Mouse (Mus musculus) retina, embryonic 14.5 days (tissue): Measurements from ENCODE around the gene Lsamp.

ENCODE experiments used
- DNase-seq: peaks from one replicate; pipeline ENCODE4 v3.0.0-alpha.2; 2015; ENCODE audit warnings: low spot score

Gene Lsamp

DNA sequence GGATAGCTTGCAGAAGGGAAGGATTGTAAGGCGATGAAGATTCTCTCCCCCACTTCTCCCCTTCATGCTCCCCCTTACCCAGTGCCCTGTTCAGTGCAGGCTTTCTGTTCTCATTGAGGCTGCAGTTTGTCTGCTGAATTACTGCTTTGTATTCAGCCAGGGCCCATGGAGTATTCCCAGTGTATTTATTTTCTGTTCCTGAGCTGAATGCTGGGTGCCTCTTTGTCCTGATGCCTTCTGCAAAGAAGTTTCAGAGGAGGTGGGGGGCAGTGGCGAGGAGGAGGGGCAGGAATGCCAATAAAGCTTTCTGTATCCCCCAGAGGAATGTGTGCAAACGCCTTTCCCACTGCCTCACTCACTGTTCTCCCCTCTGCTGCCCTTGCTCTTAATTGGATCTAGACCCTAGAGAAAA is 1567.7 kb downstream of the Lsamp start:
- DNase-seq, result peak; percentile 61

DNA sequence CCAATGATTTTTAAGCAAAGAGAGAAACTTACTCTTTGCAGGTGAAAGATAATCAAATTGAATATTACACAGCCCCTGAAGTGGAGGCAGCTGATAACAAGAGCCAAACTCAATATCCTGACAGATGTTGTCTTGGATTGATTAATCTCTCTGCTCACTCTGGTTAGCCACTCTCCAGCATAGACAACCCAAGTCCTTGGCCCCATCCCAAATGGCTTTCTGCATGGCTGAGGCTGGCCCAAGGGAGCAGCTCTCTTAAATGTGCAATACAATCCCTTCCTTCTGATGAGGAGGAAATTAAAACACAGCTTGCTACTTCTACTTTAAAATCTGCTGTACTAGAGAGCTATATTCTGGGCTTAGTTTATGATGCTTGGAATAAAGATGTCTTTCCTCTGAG is 1572.9 kb downstream of the Lsamp start:
- DNase-seq, result no peak

GRCm38 (mm10) chr16:41565233-41565632 is 1581.1 kb downstream of the Lsamp start:
- DNase-seq, result no peak

DNA sequence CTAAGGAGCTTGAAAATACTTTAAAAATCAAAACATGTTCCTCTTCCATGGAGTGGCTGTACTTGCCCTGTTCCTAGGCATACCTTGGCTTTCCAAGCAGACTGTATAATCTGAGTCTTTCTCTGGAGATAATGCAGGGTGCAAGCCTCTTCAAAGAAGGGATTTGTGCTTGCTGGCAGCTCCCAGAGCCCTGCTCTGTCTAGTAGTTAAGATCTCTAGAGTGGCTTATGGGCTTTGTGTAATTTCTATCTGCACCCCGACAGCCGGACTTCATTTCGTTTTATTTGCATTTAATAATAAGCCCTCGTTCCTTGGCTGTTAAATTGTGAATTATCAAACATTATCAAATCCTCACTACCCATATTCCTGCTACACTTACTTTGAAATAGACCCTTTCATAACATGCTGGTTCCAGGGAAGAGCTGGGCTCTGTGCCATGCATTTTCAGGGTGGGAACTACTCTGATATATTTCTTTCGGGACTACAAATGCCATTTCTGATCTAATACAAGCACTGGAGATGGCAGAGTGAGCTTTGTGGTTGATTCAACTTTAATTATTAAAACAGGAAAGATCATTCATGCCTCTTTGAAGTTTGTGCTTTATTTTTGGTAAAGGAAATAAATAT is 1604.6 kb downstream of the Lsamp start:
- DNase-seq, result no peak

GRCm38 (mm10) chr16:41612229-41612628 is 1628.1 kb downstream of the Lsamp start:
- DNase-seq, result no peak

GRCm38 (mm10) chr16:41623871-41624270 is 1639.7 kb downstream of the Lsamp start:
- DNase-seq, result no peak

- DNase-seq, result no peak
Measured at GRCm38 (mm10) chr16:41633898-41634297, 1649.7 kb downstream of the Lsamp start.

- DNase-seq, result peak; percentile 36
Measured at GRCm38 (mm10) chr16:41640876-41641275, 1656.7 kb downstream of the Lsamp start.

DNA sequence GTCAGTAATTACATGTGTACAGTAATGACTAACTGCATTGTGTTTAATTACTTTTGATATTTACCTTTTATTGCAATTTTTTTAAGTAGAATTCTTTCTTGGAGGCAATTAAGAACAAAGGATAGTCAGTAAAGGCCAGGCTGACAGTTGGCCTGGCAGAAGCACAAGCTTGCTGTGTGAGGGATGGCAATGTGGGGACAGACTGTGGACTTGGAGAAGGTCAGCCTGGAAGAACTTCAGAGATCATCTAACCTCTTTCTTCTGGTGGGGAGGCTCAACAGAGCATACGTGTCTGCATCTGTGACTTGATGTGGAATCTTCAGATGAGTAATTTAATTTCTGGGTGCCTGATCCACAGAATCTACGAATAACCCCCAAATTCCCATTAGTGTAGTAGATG is 1669.1 kb downstream of the Lsamp start:
- no peak for DNase-seq

- DNase-seq, result no peak
Measured at GRCm38 (mm10) chr16:41674316-41675038, 1690.3 kb downstream of the Lsamp start.

- no peak for DNase-seq
Measured at GRCm38 (mm10) chr16:41675774-41676173, 1691.6 kb downstream of the Lsamp start.

GRCm38 (mm10) chr16:41692435-41692834 is 1708.3 kb downstream of the Lsamp start:
- DNase-seq, result peak; percentile 33

- DNase-seq, result no peak
Measured at GRCm38 (mm10) chr16:41701790-41702428, 1717.7 kb downstream of the Lsamp start.

DNA sequence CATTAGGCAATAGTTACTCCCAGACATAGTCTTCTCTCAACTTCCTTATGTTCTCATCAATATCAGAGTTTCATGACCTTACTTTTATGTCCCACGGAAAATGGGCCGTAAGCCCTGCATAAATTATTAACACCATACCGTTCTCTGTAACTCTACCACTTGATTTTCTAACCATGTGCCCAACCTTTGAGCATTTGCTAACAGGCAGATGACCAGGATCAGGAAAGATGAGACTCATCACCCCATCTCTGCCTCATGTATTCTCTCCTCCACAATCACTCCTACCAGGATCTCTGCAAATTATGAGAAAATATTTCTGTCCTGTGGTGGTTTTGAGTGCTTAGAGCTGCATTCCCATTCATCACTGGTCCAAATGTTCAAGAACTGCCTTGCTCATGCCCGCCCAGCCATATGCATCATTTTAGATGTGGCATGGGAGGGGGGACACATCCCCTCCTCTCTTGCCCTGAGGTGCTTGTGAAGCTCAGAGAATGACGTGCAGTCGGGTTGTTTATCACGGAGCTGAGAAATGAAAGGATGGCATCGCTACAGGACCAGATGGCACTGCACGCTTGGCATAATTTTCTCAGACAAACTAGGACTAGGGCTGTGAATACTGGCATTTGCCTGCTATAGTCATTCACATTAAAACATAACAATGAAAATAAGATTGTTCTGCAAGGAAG is 1744.9 kb downstream of the Lsamp start:
- no peak for DNase-seq

- DNase-seq, result no peak
Measured at GRCm38 (mm10) chr16:41729911-41730310, 1745.8 kb downstream of the Lsamp start.

GRCm38 (mm10) chr16:41745037-41745436 is 1760.9 kb downstream of the Lsamp start:
- DNase-seq, result no peak

DNA sequence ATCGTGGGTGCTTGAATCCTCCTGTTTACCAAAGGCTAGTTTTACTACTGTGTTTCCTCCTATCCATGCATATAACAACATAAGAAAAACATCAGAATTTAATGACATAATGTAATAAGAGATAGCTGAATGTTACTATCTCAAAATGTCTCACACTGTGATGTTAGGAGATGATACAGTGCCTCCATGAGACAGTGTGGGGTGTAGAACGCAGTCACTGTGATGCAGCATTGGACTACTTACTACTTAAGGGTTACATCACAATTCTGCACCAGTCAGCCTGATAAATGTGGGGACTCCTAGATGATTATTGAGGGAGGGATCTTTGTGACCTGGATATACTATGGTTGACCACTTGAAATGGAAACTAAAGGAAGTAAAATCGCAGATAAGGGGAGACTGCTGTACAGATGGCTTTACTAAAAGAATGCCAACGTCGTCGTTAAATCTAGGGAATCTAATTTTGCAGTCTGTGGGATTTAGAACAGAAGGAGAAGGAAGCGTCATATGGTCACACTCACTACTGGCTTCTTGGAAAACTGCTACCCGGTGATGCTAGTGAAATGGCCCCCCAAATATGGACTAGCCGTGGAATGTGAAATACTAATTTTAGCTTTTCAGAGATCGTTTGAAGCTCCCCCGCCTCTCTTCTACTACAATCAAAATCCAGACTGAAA is 1762.2 kb downstream of the Lsamp start:
- DNase-seq, result no peak

- DNase-seq, result peak; percentile 34
Measured at GRCm38 (mm10) chr16:41747874-41748273, 1763.7 kb downstream of the Lsamp start.

DNA sequence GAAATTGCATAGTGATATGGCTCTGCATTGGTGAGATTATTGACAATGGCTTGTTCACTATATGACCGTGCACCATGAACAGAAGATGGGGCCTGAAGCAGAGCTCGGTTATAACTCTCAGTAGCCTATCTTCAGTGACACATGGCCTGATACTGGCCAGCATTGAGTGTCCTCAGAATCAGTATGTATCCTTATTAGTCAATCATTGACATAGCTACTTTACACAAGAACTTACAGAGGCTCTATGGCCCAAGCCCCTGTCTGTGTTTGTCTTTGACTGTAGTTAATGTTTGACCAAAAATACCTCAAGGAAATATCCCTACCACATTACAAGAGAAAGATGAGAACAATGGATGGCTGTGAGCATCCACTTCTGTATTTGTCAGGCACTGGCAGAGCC is 1764.6 kb downstream of the Lsamp start:
- DNase-seq, result no peak

DNA sequence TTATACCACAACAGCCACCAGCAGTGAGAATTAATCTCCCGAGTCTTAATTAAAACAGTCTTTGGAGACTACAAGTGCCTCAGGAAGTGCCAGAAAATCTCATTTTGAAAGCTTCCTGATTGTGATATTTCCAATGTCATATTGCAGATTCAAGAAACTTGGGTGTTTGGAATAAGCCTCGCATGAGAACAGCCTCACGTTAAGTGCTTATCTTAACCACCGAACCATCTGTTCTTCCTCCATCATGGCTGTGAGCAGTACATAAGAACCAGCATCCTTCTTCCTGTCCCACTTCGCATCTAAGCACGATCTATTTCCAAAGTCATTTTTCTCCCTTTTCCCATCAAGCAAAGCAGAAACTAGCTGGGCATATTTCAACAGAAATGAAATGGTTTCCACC is 1780.1 kb downstream of the Lsamp start:
- no peak for DNase-seq

DNA sequence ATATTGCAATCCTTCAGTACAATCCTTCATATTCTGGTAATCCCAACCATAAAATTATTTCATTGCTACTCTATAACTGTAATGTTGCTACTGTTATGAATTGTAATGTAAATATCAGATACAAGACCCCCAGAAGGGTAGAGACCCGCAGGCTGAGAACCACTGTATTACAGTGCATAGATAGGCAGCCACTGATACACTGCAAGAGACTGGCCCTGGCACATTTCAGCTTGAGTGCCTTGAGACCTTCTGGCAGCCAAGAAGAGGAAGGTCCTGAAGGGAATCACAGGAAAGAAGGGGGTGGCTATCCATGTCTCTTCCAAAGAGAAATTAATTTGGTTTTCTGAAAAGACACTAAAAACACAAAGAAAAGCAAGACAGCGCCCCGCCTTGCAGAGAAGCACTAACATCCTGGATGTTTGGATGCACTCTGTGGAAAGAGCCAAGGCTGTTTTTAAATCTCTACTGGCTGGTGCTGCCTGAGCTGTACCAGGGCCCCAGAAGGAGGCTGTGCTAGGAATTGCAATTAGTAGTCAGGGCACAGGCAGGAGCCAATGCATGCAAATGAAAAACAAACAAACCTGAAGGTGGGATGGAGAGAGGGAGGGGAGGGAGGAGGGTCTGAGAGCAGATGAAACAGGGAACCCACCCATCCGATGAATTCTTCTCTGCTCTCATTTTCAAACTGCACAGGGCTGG is 1787.4 kb downstream of the Lsamp start:
- DNase-seq, result no peak

DNA sequence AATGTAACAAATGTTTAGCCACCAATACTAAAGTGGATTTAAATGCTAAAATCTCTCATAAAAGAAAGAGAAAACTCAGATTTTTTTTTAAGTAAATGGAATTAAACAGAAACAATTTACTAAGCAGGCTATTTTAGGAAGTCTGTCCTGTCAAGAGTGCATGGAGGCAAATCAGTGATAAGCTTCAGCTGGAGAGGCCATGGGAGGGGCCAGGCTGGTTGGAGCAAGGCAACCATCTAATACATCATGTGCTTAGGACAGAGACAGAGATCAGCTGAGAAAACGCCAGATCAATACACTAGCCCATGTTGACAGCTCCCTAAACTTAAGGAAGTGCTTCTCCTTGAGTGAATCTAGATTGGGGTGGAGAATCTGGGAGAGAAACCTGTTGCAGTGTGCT is 1793.4 kb downstream of the Lsamp start:
- DNase-seq, result no peak
